Mouse (Mus musculus) 3T3-L1 (cell line): Measurements from ENCODE around the gene Ddc.
A peak's percentile ranks its signal among the peaks of the same experiment; 100 is the strongest.

Experiments used
- DNase-seq: peaks from one replicate; pipeline ENCODE4 v3.0.0-alpha.2; 2015; ENCODE audit warnings: low read depth, low spot score

Ddc gene

GRCm38 (mm10) chr11:11897645-11898357 lies at the start of gene Ddc:
Ddc (minus strand) TSS chr11:11898144.
- DNase-seq: no peak

DNA sequence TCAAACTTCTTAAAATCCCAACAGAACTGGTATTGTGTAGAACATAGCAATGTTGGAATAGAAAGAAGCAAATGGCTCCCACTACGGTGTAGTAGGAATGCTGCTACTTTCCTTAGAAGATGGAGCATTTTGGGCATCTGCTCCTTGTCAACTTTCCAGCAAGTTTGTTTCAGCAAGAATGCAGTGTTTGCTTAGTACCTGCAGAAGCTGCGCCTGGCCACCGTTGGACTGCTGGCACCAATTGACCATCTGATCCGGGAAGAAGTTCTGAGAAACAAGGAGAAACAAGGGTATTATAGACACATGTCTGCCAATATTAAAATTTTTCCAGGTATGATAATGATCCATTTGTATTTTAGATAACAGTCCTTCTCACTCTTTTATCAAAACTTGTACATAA lies 47.8 kb upstream of the Ddc start:
- no peak for DNase-seq

DNA sequence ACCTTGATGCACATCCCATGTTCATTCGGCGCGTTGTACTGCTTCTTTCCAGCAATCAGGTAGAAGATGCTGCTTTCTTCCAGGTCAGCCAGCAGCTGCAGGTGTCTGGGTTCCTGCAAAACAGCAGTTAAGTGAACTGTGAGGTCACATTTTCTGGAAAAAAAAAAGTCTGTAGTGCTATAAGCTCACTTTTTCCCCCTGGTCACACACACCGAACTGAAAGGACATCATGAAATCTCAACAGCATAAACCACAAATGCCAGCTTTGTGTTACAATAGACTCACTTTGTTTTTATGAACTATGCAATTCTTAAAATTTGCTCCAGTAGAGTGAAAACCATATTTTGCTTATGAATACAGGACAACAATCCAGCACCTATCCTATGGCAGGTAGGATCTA lies 46.9 kb upstream of the Ddc start:
- no peak for DNase-seq

GRCm38 (mm10) chr11:11944082-11944349 lies 46.1 kb upstream of the Ddc start:
- no peak for DNase-seq

DNA sequence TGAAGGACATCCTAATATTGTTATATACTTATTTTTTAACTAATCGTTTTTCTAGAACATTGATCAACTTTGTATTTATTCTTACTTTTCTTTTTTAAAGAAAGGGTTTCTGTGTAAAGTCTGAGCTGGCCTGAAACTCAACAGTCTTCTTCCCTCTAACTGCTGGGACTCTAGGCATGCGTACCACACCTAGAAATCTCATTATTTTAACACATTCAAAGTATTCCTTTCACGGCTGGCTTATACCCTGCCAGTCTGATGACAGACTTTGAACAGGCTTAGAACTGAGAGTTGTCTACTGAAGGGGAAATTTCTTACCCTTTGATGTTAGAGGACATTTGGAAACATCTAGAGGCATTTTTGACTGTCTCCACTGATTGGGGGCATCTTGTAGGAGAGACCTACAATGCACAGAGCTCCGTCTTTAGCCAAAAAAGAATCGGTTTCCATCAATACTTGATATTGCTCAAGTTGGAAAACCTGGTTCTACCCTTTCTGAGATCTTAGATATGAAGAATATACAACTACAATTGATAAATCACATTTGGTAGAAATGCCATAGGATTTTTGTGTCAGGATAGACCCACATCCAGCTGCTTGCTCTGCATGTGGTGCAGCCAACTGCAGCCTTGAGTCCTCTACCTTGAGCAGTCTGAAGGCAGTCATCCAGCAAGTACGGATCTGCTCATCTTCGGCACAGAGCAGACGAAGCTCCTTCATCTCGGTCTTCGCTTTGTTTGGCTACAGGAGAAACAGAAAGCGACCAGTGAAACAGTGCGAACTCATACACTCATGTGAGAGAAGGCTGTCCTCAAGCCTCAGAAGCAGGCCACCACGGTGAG lies 45.5 kb upstream of the Ddc start:
- DNase-seq: no peak

GRCm38 (mm10) chr11:11942320-11943217 lies 44.6 kb upstream of the Ddc start:
- DNase-seq: no peak

- no peak for DNase-seq
Observed at GRCm38 (mm10) chr11:11940833-11941681, 43.1 kb upstream of the Ddc start.

DNA sequence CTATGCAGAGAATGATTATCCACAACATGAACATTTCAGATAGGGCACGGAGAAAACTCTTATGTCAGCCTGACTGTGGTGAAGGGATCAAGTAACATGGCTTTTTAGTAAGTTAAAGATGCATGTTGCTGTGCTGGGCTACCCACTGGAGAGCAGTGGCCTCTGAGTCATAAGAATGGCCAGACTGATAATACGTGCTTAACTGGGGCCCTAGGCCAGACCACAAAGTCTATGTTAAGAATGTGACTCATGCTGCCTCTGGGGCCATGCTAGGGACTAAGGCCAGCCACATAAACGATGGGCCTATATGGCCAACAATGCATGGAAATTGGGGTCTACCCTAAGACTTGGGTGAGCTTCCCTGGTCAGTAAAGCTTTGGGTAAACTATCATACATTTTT lies 41.7 kb upstream of the Ddc start:
- DNase-seq: peak; percentile 98

DNA sequence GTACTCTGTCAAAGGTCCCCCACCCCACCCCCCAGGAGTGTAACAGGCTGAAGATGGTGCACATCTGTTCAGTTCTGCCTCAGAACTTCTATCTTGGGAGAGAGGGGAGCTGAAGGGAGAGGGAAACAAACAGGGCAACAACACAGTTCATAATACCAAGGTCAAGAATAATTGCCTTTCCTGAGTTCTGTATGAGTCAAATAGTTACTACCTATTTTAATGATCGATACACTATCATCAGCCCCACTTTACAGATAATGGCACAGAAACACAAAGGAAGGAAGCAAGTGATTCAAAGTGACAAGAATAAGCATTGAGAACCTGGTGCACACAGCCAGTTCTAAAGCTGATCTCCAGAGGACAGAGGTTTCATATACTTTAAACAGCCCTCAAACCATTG lies 40.6 kb upstream of the Ddc start:
- DNase-seq: no peak

DNA sequence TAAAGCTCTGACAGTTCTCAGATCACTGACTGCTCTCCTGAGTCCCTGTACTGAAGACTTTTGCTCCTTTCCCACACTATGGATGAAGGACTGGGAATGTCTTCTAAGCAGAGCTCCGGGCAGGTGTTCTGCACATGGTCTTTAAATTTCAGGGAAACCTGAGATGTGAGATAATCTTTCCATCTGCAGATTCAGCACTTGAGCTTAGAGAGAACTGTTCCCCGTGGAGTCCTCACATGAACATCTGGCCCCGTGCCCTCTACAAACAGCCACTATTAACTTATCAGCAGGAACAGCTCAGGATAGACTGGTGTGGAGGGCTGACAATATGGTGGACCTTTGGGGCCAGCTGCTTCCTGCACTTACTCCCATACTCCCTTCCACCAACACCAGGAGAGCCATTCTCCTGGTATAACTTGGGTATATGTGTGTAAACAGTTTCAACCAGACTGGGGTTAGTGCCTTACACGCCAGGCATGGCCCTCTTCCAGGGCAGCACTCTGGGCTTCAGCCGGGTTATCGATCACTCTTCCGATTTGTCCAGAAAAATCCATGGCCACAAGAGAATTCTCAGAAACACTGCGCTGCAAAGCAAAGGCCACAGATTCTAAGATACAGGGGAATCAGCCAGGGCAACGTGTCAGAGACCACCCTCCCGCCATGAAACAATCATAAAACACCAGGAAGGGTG lies 39.5 kb upstream of the Ddc start:
- DNase-seq: peak; percentile 49

- no peak for DNase-seq
Observed at GRCm38 (mm10) chr11:11934808-11935207, 36.9 kb upstream of the Ddc start.

DNA sequence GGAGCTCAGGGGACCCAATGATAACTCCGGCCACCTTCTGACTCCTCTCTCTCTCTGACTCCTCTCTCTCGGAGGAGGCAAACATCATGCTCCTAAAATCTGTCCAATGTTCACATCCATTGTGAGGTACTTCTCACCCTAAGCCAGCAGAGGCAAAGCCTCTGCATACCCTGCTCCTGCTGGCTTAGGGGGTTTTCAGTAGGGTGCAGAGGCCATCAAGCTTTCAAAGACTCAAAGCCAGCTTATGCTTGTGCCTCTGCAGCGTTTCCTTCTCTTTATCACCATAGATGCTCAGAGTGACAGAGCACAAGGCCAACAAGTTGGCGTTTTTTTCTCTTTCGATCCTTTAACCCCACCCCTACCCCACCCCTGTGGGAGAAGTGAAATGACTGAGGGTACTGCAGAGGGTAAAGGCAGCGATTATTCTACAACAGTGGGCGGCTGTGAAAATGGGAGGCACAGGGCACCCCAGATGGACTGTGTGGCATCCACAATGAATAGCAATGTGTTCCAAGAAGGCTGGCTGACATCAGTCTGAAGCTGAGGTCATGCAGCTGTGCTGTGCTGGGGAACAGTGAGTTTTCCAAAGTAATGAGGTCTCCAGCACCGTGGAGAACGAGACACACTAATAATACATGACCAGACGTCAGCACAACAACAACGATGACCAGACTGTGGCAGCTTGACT lies 34.3 kb upstream of the Ddc start:
- DNase-seq: no peak

DNA sequence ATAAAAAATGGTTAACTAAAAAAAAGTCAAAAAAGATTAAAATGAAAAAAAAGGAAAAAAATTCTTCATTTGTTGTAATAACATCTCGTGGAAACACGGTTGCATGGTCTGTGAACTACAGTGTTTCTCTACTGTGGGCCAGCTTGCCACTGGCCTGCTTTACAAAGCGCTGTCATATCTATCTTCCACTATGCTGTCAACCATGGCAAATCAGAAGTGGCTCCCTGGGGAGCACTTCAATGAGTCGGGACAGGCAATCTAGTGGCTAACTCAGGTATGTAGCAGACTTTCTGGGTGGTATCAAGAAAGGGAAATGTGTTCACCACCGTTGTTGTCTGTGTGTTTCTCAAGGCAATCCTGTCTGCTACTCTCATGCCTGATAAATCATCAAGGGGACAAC lies 33.7 kb upstream of the Ddc start:
- DNase-seq: no peak

GRCm38 (mm10) chr11:11930527-11930926 lies 32.6 kb upstream of the Ddc start:
- DNase-seq: no peak

- DNase-seq: no peak
Observed at GRCm38 (mm10) chr11:11929059-11929458, 31.1 kb upstream of the Ddc start.

DNA sequence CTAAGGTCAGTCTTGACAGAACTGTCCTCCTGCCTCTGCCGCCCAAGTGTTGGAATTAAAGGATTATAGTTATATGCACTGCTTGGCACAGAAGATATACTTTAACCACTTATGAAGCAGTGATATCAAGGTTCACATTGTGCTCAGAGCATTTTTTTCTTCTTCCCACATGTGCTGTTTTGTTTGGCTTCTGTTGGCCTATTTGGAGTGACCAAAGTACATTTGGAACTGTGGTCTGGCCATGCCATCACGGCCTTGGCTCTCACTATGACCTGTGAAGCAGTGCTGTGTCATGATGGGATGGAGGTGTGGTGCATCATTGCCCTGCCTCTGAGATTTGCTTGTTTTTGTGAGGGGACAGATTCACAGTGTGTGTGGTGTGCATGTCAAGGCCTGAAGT lies 30.6 kb upstream of the Ddc start:
- DNase-seq: peak; percentile 19

- no peak for DNase-seq
Observed at GRCm38 (mm10) chr11:11923900-11924299, 26.0 kb upstream of the Ddc start.

DNA sequence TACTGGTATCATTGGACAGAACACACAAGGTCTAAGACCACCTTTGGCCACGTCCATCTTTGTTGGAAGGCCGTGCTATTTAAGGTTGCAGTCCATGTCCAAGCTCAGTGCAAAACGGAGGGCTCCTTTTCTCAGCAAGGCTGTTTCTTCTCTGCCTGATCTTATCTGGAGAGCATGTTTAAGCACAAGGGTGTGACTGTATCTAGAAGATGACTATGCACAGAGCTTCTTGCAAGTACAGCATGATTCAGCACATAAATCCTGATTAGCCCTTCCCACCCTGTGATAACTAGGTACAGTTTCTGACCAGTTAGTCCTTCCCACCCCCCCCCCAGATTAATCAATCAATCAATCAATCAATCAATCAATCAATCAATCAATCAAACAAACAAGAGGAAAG lies 25.4 kb upstream of the Ddc start:
- DNase-seq: no peak

DNA sequence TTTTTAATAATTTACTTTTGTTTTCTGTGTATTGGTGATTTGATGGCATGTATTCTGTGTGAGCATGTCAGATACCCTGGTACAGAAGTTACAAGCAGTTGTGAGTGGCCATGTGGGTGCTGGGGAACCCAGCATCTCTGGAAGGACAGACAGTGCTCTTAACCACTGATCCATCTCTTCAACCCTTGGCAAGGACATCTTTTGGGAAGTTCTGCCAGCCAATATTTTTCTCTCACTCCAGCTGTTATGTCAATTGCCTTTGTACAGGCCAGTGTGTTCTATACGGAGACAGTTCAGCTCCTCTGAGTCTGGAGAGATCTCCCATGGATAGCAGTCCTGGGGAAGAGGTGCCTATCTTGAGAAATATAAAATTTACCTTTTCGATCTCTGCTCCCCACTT lies 24.2 kb upstream of the Ddc start:
- DNase-seq: no peak

GRCm38 (mm10) chr11:11907703-11908413 lies 9.9 kb upstream of the Ddc start:
- peak; percentile 77 for DNase-seq
